Mouse (Mus musculus): ENCODE data around the gene Popdc2. TPM values are rescaled to one million over a fixed set of nuclear protein-coding genes. Genes with fewer than 3 reads are reported as not detected.

The Popdc2 gene
- total RNA-seq, 2 experiments from 2014 or later: 50.3 to 67.8 TPM

DNA sequence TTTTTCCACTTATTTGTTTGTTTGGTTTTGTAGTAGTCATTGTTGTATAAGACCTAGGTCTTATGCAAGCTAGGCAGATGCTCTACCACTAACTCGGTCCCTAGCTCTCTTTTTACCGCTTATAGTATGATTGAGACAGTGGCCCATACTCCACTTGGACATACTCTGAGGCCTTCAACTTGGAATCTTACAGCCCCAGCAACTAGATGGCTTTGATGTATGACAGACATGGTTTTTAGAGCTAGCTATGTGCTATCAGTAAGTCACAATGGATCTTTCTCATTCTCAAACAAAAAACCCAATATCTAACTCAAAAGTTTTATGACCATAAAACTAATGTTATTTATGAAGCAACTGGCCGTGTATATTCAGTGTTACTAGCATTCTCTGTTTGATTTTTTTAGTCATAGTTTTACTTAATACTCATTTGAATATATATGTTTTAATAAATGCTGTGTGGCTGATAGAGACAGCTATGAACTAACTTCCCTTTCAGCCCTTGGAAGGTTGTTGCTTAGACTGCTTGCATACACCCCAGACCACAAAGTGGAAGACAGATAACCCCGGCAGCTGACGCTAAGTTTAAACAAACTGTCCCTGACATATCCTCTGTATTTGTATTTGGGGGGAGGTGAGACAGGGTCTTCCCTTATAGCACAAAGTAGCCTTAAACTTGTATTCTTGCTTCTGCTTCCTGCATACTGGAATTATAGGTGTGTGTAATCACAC is 7.7 kb upstream of the Popdc2 start:
- no peak for DNase-seq

DNA sequence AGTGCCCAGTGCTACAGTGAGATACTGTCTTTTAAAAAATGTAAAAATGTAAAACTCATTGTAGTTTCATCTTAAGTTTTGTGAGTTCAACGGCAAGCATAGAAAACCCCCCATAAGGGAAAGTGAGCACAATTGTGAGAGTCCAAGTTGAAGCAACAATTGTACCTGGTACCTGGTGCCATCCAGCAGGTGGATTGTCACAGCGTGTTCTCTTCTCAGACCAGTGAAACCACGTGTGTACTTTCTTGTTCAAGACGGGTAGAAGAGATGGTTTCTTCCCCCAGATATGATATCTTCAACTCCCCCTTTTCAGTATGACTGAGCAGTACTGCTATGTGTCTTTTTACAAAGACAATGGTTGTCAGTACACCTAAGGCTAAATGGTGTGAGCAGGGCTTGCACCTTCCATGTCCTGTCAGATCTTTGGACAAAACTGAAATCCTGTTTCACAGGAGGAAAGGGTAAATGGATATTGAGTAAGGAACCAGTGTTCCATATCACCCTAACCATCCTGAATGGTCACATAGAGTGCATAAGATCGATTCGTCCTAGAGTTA is 3.7 kb upstream of the Popdc2 start:
- no peak for DNase-seq

GRCm38 (mm10) chr16:38359241-38359640 is 2.8 kb upstream of the Popdc2 start:
- DNase-seq: no peak

GRCm38 (mm10) chr16:38359857-38360256 is 2.2 kb upstream of the Popdc2 start:
- no peak for DNase-seq

DNA sequence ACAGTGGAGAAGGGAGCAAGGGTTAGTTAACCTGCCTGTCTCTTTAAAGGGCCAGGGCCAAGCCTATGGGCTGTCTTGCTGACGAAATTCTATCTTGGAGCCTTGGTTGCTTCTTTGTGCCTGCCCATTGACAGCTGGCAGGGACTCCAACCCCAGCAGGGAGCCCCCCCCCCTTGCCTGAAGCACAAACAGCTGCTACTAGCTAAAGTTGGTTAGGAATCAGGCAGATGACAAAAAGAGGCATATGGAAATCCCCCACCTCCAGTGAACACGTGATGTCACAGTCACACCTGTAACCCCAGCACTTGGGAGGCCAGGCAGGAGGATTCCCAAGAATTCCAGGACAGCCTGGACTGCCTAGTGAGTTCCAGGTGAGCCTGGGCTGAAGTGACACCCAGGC is 1.7 kb upstream of the Popdc2 start:
- peak; percentile 32 for DNase-seq

DNA sequence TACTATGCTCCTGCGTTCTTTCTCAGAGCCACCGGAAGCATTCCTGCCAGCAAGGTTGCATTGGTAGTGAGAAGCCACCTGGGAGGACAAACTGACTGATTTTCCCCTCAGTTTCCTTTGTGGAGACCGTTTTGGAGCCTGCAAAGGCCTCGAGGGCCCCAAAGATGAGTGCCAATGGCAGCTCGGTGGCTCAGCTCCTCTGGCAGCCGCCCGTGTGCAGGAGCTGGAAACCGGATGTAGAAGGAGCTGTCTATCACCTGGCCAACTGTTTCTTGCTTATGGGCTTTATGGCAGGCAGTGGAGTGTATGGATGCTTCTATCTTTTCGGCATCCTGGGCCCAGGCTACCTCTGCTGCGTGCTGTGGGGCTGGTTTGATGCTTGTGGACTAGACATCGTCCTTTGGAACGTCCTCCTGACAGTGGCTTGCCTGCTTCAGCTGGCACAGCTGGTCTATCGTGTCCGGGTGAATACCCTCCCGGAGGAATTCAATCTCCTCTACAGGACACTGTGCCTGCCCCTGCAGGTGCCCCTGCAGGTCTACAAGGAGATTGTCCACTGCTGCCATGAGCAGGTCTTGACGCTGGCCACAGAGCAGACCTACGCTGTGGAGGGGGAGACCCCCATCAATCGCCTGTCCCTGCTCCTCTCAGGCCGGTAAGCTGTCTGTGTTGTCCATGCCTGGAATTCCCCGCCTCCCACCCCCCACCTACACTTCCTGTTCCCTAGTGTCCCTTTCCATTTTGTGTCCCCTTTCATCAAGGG is 665 bp downstream of the Popdc2 start:
- no peak for DNase-seq

GRCm38 (mm10) chr16:38363256-38363595 is 1.2 kb downstream of the Popdc2 start:
- DNase-seq: no peak

GRCm38 (mm10) chr16:38363657-38364056 is 1.6 kb downstream of the Popdc2 start:
- DNase-seq: no peak

DNA sequence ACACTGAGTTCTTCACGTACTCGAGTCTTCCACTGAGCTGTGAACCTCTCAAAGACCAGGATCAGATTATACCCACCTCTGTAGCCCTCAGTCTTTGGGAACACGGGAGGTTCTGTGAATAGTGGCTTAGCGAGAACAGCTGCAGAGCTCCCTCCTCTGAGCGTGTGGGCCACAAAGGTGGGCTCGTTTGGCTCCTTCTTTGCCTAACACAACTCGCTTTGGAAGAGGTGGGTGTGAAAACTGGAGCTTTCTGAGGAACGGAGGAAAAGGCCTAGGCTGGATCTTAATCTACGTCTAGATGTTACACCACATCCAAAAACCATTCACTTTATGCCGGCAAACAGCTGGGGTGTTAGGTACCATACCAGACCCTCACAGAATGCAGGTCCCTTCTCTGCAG is 3.4 kb downstream of the Popdc2 start:
- DNase-seq: no peak

DNA sequence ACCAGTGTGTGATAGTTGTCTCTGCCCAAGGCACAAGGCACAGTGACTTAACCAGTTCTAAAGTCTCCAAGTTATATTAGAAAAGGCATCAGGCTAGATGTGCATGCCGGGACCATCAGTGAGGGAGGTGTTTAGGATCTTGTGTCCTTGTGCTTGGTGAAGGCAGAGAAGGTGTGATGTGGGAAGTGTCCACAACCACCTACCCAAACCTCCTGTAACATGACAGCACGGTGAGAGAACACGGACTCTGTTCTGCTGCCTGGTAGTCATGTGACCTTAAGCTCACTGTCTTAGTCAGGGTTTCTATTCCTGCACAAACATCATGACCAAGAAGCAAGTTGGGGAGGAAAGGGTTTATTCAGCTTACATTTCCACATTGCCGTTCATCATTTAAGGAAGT is 4.2 kb downstream of the Popdc2 start:
- DNase-seq: no peak

GRCm38 (mm10) chr16:38368336-38368735 is 6.3 kb downstream of the Popdc2 start:
- DNase-seq: peak; percentile 44

GRCm38 (mm10) chr16:38369000-38369399 is 7.0 kb downstream of the Popdc2 start:
- DNase-seq: no peak

DNA sequence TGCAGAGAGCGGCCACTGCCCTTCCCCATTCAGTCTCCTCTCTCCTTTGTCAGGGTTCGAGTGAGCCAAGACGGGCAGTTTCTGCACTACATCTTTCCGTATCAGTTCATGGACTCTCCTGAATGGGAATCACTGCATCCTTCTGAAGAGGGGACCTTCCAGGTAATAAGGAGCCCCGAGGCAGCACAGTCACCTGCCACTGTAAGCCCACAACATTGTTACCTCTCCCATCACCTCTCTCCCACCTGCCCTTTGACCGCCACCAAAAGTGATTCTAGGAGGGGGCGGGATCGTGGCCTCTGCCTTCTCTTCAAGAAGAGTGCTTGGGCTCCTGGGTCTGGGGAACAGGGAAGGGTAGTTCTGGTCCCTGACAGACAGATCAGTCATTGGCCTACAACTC is 7.4 kb downstream of the Popdc2 start:
- DNase-seq: peak; percentile 21

GRCm38 (mm10) chr16:38369992-38370484 is 8.0 kb downstream of the Popdc2 start:
- no peak for DNase-seq

- DNase-seq: peak; percentile 76
Observed at GRCm38 (mm10) chr16:38370633-38371374, 8.8 kb downstream of the Popdc2 start.

DNA sequence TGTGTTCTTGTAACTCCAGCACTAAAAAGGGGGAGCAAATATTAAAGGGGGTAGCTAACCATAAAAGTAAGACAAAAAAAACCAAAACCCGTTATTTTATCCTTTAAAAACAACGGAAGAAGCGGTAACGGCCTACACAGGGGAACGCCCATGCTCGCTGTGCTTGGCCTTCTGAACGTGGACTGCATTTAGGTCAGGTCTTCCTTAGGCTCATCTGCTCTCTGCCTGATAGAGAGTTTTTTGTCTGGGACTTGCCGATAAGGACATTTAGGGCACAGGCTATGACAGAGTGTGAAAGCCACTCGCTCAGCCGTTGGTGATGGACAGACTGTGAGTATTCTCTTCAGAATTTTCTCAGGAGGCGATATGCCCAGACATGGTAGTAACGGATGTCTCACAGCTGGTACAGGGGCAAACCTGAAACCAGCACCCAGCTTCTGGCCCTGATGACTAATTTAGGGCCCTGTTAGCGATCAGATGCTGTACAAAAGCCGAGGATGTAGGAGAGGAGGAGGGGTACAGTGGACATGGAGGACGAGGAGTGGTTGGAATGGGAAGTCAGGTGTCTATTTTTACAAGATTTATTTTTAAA is 9.8 kb downstream of the Popdc2 start:
- DNase-seq: no peak

DNA sequence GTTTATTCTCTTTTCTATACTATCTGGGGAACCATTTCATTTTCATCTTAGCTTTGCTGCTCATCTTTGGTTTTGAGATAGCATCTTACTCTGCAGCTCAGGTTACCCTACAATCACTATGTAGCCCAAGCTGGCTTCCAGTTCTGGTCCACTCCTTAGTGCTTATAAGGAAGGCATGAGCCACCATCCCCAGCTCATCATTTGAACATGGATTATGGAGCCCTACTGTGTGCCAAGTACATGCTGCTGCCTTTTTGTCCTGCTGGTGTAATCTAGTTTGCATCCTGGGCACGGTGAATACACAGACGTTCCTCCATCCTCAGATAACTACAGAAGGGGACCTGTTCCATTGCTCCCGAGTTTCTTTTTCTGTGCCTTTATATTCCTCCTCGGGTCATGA is 10.9 kb downstream of the Popdc2 start:
- DNase-seq: no peak

- no peak for DNase-seq
Observed at GRCm38 (mm10) chr16:38373439-38373838, 11.4 kb downstream of the Popdc2 start.

DNA sequence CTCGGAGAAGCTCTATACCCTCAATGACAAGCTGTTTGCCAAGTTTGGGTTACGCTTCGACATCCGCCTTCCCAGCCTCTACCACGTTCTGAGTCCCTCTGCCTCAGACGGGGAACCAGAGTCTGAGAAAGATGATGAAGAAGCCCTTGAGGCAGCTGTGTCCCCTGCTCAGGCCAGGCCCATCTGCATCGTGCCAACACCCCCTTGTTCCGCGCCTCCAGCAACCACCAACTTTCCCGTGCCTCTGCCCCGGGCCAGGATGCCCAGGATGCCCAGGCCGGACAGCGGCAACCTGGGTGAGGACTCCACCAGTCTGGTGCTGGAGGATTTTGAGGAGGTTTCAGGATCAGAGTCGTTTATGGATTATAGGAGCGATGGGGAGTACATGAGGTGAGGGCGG is 11.9 kb downstream of the Popdc2 start:
- no peak for DNase-seq

DNA sequence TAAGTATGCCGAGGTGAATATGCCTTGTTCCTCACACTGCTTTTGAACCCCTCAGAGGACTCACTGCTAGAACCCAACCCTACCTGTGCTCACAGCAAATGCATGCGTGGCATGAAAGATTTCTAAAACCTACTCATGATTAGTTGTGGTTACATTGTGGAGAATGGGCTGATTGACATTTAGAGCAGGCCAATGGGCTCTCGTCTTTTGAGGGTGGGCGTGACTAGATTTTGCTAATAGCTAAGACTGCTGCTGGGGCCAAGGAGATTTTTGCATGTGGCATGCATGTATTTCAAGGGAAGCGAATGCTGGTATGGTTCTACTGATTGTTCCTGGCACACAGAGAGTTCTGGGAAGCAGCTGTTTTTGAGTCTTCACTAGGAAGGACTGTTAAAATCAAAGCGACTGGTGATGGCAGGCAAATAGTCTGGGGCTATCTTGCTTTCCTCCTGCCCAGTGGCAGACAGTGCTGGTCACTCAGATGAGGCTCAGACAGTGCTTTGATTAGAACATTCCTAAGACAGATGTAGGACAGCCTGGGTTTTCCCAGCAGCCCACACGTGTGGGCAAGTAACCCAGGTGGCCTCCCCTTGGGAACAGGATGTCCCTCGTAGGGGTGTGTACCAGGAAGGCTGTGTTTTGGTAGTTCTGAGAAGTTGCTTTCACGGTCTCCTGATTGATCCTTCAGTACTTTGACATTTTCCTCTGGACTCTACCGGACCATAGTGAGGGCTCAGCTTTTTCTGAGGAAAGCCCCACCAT is 12.6 kb downstream of the Popdc2 start:
- no peak for DNase-seq

DNA sequence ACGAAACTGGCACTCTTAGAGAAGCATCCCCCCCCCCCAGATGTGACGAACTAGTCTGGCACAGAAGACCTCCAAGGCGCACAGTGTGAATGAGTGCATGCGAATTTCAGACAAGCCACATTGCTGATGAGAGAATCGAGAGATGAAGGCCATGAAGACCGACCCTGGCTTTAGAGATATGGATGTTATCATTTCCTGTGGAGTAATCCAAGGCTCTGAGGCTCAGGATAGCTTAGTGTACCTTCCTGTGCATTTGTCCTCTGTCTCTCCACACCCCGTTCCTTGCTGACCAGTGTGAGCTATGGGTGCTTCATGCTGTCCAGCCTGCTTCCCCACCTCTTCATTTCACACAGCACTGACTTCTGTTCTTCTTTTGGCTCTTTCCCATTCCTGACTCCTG is 13.2 kb downstream of the Popdc2 start:
- no peak for DNase-seq

All from gastrocnemius, postnatal 25 days (tissue).